Mouse (Mus musculus) bone marrow macrophage, adult 2 months (primary cell): ENCODE data around the gene Pdss2. TPM values are rescaled to one million over a fixed set of nuclear protein-coding genes. Genes with fewer than 3 reads are reported as not detected.

Experiments
- H3K27ac ChIP-seq: 2 replicates; pipeline ENCODE4 v1.5.1; 2012; ENCODE audit warnings: low read depth, low read length; ENCODE audit not compliant: insufficient read depth
- H3K4me1 ChIP-seq: 2 replicates; pipeline ENCODE4 v1.6.1; 2012; ENCODE audit warnings: low read length; ENCODE audit not compliant: control insufficient read depth, insufficient read depth
- H3K4me3 ChIP-seq: 2 replicates; pipeline ENCODE4 v1.5.1; 2012; ENCODE audit warnings: mild to moderate bottlenecking, low read length, moderate library complexity; ENCODE audit not compliant: insufficient read depth
- CTCF ChIP-seq: IDR thresholded peaks from 2 replicates; pipeline ENCODE4 v1.5.1; 2012; ENCODE audit warnings: low read depth, mild to moderate bottlenecking, low read length, moderate library complexity
- POLR2A ChIP-seq: IDR thresholded peaks from 2 replicates; pipeline ENCODE4 v1.6.1; 2012; ENCODE audit warnings: mild to moderate bottlenecking, low read depth, low read length, borderline replicate concordance
- polyA plus RNA-seq: library from polyadenylated mRNA; stranded (reverse); fragments of >200 nt; gene quantifications from 2 replicates; pipeline ENCODE4 v1.2.4, GENCODE M21; 2012; ENCODE audit not compliant: missing spikeins, insufficient read depth, insufficient read length

The Pdss2 gene
- polyA plus RNA-seq, 1 experiment, result 5.9 TPM

GRCm38 (mm10) chr10:43509228-43509627, 287.9 kb downstream of the Pdss2 start:
- H3K4me1 ChIP-seq, result peaks cover 3% of the 10 kb centered on the region
- H3K4me3 ChIP-seq, result no peak overlapping the region
- H3K27ac ChIP-seq, result no peak overlapping the region
- TF ChIP-seq CTCF (no peak), POLR2A (no peak)

GRCm38 (mm10) chr10:43512976-43513375, 291.7 kb downstream of the Pdss2 start:
- TF ChIP-seq POLR2A (no peak), CTCF (no peak)
- H3K4me3 ChIP-seq, result no peak overlapping the region
- H3K4me1 ChIP-seq, result no peaks in the 10 kb centered on the region
- no peak overlapping the region for H3K27ac ChIP-seq

Other genes starting within 250 kb of the Pdss2 start
- not detected in 2 replicates for gene Sobp, start 47.0 kb upstream of the Pdss2 start, polyA plus RNA-seq
- gene 9030612E09Rik, start 46.8 kb upstream of the Pdss2 start, polyA plus RNA-seq, result not detected in 2 replicates